Mouse (Mus musculus) lung, postnatal 0 days (tissue): ENCODE measurements at regions not wholly inside any gene's neighbourhood (a gene's known extent, or its start where the extent isn't known, plus 50 kb on each side); places are given as distances from the start of the nearest gene placed in this dataset.

Experiments used
- CTCF ChIP-seq: IDR thresholded peaks from 2 replicates; pipeline ENCODE4 v1.5.1; 2016; ENCODE audit warnings: antibody characterized with exemption, mild to moderate bottlenecking
- EP300 ChIP-seq: IDR thresholded peaks from 2 replicates; pipeline ENCODE4 v1.6.1; 2016; ENCODE audit warnings: antibody characterized with exemption, mild to moderate bottlenecking, control low read depth

GRCm38 (mm10) chr11:64889335-64890020, 89.4 kb upstream of the Elac2 start:
- no peak for TF ChIP-seq CTCF
- no peak for TF ChIP-seq EP300
